Mouse (Mus musculus): ENCODE data around the gene AC124108.1.

- no peak for TF ChIP-seq IRF4 (IDR thresholded peaks at IDR 0.05; ENCODE audit: low read depth, low read length)
- no peak for TF ChIP-seq POLR2A (IDR thresholded peaks at IDR 0.05; ENCODE audit: low read depth, low read length)
- no peak for TF ChIP-seq E2F4 (IDR thresholded peaks at IDR 0.05; ENCODE audit: insufficient replicate concordance, low read depth, low read length)
- TF ChIP-seq SMC3 (IDR thresholded peaks at IDR 0.05; ENCODE audit: low read depth, low read length): no peak
- no peak for TF ChIP-seq CTCF (conservative IDR thresholded peaks at IDR 0.05 in 1 of 2, IDR thresholded peaks at IDR 0.05 in 1 of 2; ENCODE audit: low read depth in 2 of 2, low read length in 2 of 2)
- no peak for TF ChIP-seq ZC3H11A (IDR thresholded peaks at IDR 0.05; ENCODE audit: low read depth, low read length)
- TF ChIP-seq SIN3A (IDR thresholded peaks at IDR 0.05; ENCODE audit: low read length): no peak
- no peak for TF ChIP-seq RCOR1 (conservative IDR thresholded peaks at IDR 0.05; ENCODE audit: low read depth, low read length)
- TF ChIP-seq USF1 (IDR thresholded peaks at IDR 0.05; ENCODE audit: low read depth, low read length): no peak
- no peak for TF ChIP-seq TBP (conservative IDR thresholded peaks at IDR 0.05; ENCODE audit: low read depth, low read length)
- TF ChIP-seq RAD21 (IDR thresholded peaks at IDR 0.05; ENCODE audit: low read depth, low read length): no peak
These were observed 30.9 kb downstream of the AC124108.1 start for GRCm38 (mm10) chr1:132222166-132222565.
